Mouse (Mus musculus): ENCODE results near the gene Slc26a9. TPM values are rescaled to one million over a fixed set of nuclear protein-coding genes. Genes with fewer than 3 reads are reported as not detected.

Gene Slc26a9
- polyA plus RNA-seq, 1 experiment from 2014 or later = not detected

DNA sequence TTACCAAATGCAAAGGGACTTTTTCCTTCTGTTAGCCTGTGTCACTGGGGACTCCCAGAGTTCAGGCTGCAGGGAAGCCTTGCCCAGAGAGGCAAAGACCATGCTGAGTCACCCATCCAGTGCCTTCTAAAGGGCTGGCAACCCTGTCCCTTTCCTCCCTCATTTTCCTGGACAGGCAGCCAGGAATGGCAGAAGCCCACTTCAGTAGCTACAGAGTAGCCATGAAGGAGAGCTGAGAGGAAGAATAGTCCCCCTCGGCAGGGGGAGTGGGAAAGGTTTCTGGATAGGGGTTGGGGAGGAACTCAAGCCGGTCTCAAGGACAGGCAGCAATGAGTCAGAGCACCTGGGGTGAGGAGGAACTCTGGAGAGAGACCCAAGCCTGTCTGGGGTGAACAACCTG, 3.9 kb downstream of the Slc26a9 start:
- Histone ChIP-seq H3K27ac (ENCODE audit: low read depth, low read length) (no peak overlapping the region), H3K9me3 (ENCODE audit: control insufficient read depth, low read length) (no peaks in the 10 kb centered on the region), H3K4me2 (no peak overlapping the region), H3K27me3 (ENCODE audit: control insufficient read depth, insufficient read depth, low read length) (no peaks in the 10 kb centered on the region), H3K4me3 (ENCODE audit: low read depth, low read length) (no peak overlapping the region), H3K36me3 (ENCODE audit: control insufficient read depth, insufficient read depth, low read length) (no peaks in the 10 kb centered on the region), H3K4me1 (ENCODE audit: control insufficient read depth, insufficient read depth, low read length) (peaks cover 3% of the 10 kb centered on the region; the same call in 1 of the 2 replicates), H3K9ac (ENCODE audit: low read length) (no peak overlapping the region)
- 54% methylated on average over 2 of the region's 2 CpGs for WGBS
- no peak for DNase-seq (ENCODE audit: low spot score, missing footprints)
- ATAC-seq (ENCODE audit: low FRiP score) = no peak

DNA sequence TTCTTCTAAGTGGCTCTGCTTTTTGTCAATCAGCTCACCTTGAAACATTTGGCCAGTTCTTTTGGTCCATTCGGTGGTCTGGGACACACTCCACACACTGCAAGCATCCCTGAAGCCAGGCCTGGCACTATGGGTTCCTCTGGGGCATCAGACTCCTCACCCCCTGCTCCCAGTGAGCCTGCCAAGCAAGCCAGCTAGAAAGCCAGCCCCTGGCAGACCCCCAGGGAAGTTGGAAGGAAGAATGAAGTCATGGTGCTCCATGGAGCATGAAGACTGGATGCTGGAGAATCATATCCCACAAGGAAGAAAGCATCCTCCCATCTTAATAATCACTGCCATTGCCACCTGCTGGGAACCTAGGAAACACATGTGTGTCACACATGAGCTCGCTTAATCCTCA, 4.8 kb downstream of the Slc26a9 start:
- WGBS = 90% methylated on average over 2 of the region's 2 CpGs
- ATAC-seq (ENCODE audit: low FRiP score) (no peak), DNase-seq (ENCODE audit: low spot score, missing footprints) (no peak)
- H3K36me3 ChIP-seq (ENCODE audit: control insufficient read depth, insufficient read depth, low read length) = no peaks in the 10 kb centered on the region
- no peak overlapping the region for H3K9ac ChIP-seq (ENCODE audit: low read length)
- H3K27me3 ChIP-seq (ENCODE audit: control insufficient read depth, insufficient read depth, low read length) = no peaks in the 10 kb centered on the region
- no peak overlapping the region for H3K27ac ChIP-seq (ENCODE audit: low read depth, low read length)
- H3K9me3 ChIP-seq (ENCODE audit: control insufficient read depth, low read length) = no peaks in the 10 kb centered on the region
- H3K4me1 ChIP-seq (ENCODE audit: control insufficient read depth, insufficient read depth, low read length) = peaks cover 3% of the 10 kb centered on the region; the same call in 1 of the 2 replicates
- no peak overlapping the region for H3K4me2 ChIP-seq
- H3K4me3 ChIP-seq (ENCODE audit: low read depth, low read length) = no peak overlapping the region

DNA sequence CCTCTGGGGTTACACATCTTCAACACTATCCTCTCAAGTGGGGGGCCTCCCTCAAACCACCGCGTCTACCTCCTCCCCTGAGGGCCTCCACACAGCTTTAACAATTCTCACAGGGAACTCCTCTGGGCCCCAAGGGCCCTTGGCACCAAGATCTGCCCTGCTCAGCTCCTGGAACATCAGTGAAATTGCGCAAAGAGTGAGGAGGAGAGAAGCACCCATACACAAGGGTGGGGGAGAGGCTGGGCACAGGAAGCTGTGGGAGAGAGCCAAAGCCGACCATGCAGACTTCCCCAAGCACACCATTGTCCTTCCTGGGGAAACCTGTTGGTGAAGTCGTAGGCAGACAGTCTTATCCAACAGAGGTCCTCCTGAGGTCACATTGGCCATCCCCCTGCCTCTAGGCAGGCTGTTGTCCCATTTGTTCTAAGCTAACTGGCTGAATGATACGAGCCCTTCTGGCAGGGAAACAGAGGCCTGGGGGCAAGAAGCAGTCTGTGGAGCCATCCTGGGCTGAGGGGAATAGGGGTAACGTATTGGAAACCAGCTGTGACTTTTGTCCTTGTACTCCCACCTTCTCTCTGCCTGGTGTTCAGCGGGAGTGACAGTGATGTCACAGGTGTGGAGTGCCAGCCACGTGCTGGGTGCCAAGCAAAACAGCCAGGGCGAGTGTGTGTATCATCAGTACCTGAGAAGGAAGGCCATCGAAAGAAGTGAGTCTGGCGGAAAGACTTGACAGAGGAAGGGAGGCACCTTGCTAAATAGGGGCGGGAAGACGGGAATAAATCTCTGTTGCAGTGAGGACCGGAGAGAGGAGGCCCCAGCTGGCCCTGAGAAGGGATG, 6.1 kb downstream of the Slc26a9 start:
- no peak overlapping the region for H3K4me3 ChIP-seq (ENCODE audit: low read depth, low read length)
- H3K27me3 ChIP-seq (ENCODE audit: control insufficient read depth, insufficient read depth, low read length) = no peaks in the 10 kb centered on the region
- no peak overlapping the region for H3K9ac ChIP-seq (ENCODE audit: low read length)
- 78% methylated on average over 15 of the region's 15 CpGs for WGBS
- H3K4me2 ChIP-seq = no peak overlapping the region
- H3K27ac ChIP-seq (ENCODE audit: low read depth, low read length) = no peak overlapping the region
- peaks cover 3% of the 10 kb centered on the region; the same call in 1 of the 2 replicates for H3K4me1 ChIP-seq (ENCODE audit: control insufficient read depth, insufficient read depth, low read length)
- H3K9me3 ChIP-seq (ENCODE audit: control insufficient read depth, low read length) = no peaks in the 10 kb centered on the region
- ATAC-seq (ENCODE audit: low FRiP score) (no peak), DNase-seq (ENCODE audit: low spot score, missing footprints) (no peak)
- no peaks in the 10 kb centered on the region for H3K36me3 ChIP-seq (ENCODE audit: control insufficient read depth, insufficient read depth, low read length)

DNA sequence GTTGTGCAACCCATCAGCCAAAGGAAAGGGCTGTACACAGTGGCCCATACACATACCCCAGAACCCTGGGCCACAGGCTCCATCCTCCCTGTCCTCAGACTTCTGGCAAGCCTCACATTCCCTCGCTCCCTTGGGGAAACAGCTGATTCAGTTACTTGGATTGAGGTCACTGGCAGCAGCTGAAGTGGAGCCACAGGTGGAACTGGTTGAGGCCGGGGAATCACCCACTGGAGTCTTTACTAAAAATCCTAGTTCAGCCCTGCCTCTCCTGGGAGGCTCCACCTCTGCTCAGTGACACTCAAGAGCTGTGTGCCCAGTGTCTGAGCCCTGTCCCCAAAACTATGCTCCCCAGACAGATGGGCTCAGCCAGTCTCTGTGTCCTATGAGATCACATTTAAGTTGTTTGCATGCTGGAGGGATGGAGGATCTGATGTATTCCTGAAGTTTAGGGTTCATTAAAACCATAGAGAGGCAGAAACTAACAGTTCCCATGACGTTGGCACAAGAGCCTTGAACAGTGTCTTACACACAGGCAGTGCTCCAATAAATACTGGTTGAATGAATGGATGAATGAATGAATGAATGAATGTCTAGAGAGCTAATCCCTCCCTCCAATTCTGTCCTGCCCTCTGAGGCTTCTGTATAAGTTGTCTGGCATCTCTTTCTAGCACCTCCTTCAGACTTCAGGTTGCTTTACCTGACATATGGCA, 7.5 kb downstream of the Slc26a9 start:
- peaks cover 3% of the 10 kb centered on the region; the same call in 1 of the 2 replicates for H3K4me1 ChIP-seq (ENCODE audit: control insufficient read depth, insufficient read depth, low read length)
- H3K4me2 ChIP-seq = no peak overlapping the region
- H3K36me3 ChIP-seq (ENCODE audit: control insufficient read depth, insufficient read depth, low read length) = no peaks in the 10 kb centered on the region
- DNase-seq (ENCODE audit: low spot score, missing footprints) (no peak), ATAC-seq (ENCODE audit: low FRiP score) (no peak)
- no peaks in the 10 kb centered on the region for H3K9me3 ChIP-seq (ENCODE audit: control insufficient read depth, low read length)
- H3K4me3 ChIP-seq (ENCODE audit: low read depth, low read length) = no peak overlapping the region
- no peak overlapping the region for H3K9ac ChIP-seq (ENCODE audit: low read length)
- H3K27me3 ChIP-seq (ENCODE audit: control insufficient read depth, insufficient read depth, low read length) = no peaks in the 10 kb centered on the region
- 86% methylated on average over 3 of the region's 3 CpGs for WGBS
- no peak overlapping the region for H3K27ac ChIP-seq (ENCODE audit: low read depth, low read length)

GRCm38 (mm10) chr1:131751891-131752311, 8.1 kb downstream of the Slc26a9 start:
- Histone ChIP-seq H3K27me3 (ENCODE audit: control insufficient read depth, insufficient read depth, low read length) (no peaks in the 10 kb centered on the region), H3K36me3 (ENCODE audit: control insufficient read depth, insufficient read depth, low read length) (no peaks in the 10 kb centered on the region), H3K4me2 (no peak overlapping the region), H3K9ac (ENCODE audit: low read length) (no peak overlapping the region), H3K4me1 (ENCODE audit: control insufficient read depth, insufficient read depth, low read length) (peaks cover 3% of the 10 kb centered on the region; the same call in 1 of the 2 replicates), H3K4me3 (ENCODE audit: low read depth, low read length) (no peak overlapping the region), H3K27ac (ENCODE audit: low read depth, low read length) (no peak overlapping the region), H3K9me3 (ENCODE audit: control insufficient read depth, low read length) (no peaks in the 10 kb centered on the region)
- 83% methylated on average over 10 of the region's 10 CpGs for WGBS
- DNase-seq (ENCODE audit: low spot score, missing footprints) (no peak), ATAC-seq (ENCODE audit: low FRiP score) (no peak)

- Histone ChIP-seq H3K9ac (ENCODE audit: low read length) (no peak overlapping the region), H3K27ac (ENCODE audit: low read depth, low read length) (no peak overlapping the region), H3K36me3 (ENCODE audit: control insufficient read depth, insufficient read depth, low read length) (no peaks in the 10 kb centered on the region), H3K27me3 (ENCODE audit: control insufficient read depth, insufficient read depth, low read length) (no peaks in the 10 kb centered on the region), H3K4me2 (no peak overlapping the region), H3K4me3 (ENCODE audit: low read depth, low read length) (no peak overlapping the region), H3K9me3 (ENCODE audit: control insufficient read depth, low read length) (no peaks in the 10 kb centered on the region), H3K4me1 (ENCODE audit: control insufficient read depth, insufficient read depth, low read length) (0 out of 2 replicates have a peak, but pooled peaks cover 3% of the 10 kb centered on the region)
- no peak for ATAC-seq (ENCODE audit: low FRiP score)
- DNase-seq (ENCODE audit: low spot score, missing footprints) = no peak
- 80% methylated on average over 3 of the region's 3 CpGs for WGBS
Observed at GRCm38 (mm10) chr1:131754212-131754829, 10.5 kb downstream of the Slc26a9 start.

DNA sequence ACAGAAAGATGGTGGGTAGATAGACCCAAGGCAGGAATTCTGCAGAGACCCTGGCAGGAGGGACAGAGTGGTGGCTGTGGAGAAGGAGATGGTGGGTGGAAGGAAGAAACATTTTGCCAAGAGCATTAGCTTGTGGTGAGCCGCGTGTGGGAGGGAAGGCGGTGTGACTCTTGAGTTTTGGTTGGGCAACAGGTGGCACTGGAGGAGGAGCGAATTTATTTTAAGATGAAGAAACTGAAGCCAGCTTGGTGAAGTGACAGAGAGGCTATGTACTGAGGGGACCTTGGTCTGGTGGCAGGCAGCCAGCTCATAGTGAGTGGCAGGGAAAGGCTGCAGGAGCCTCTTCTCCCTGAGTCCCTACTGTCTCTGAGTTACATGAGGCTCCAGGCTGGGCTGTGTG, 11.1 kb downstream of the Slc26a9 start:
- no peak for ATAC-seq (ENCODE audit: low FRiP score)
- no peak overlapping the region for H3K4me2 ChIP-seq
- no peak overlapping the region for H3K9ac ChIP-seq (ENCODE audit: low read length)
- 0 out of 2 replicates have a peak, but pooled peaks cover 3% of the 10 kb centered on the region for H3K4me1 ChIP-seq (ENCODE audit: control insufficient read depth, insufficient read depth, low read length)
- DNase-seq (ENCODE audit: low spot score, missing footprints) = no peak
- H3K4me3 ChIP-seq (ENCODE audit: low read depth, low read length) = no peak overlapping the region
- WGBS = 93% methylated on average over 4 of the region's 4 CpGs
- no peaks in the 10 kb centered on the region for H3K9me3 ChIP-seq (ENCODE audit: control insufficient read depth, low read length)
- no peaks in the 10 kb centered on the region for H3K36me3 ChIP-seq (ENCODE audit: control insufficient read depth, insufficient read depth, low read length)
- no peak overlapping the region for H3K27ac ChIP-seq (ENCODE audit: low read depth, low read length)
- no peaks in the 10 kb centered on the region for H3K27me3 ChIP-seq (ENCODE audit: control insufficient read depth, insufficient read depth, low read length)

- DNase-seq (ENCODE audit: low spot score, missing footprints) = no peak
- H3K9me3 ChIP-seq (ENCODE audit: control insufficient read depth, low read length) = no peaks in the 10 kb centered on the region
- H3K27ac ChIP-seq (ENCODE audit: low read depth, low read length) = no peak overlapping the region
- H3K36me3 ChIP-seq (ENCODE audit: control insufficient read depth, insufficient read depth, low read length) = no peaks in the 10 kb centered on the region
- 0 out of 2 replicates have a peak, but pooled peaks cover 3% of the 10 kb centered on the region for H3K4me1 ChIP-seq (ENCODE audit: control insufficient read depth, insufficient read depth, low read length)
- H3K27me3 ChIP-seq (ENCODE audit: control insufficient read depth, insufficient read depth, low read length) = no peaks in the 10 kb centered on the region
- 95% methylated on average over 6 of the region's 6 CpGs for WGBS
- H3K4me3 ChIP-seq (ENCODE audit: low read depth, low read length) = no peak overlapping the region
- no peak overlapping the region for H3K4me2 ChIP-seq
- no peak overlapping the region for H3K9ac ChIP-seq (ENCODE audit: low read length)
- no peak for ATAC-seq (ENCODE audit: low FRiP score)
Observed at GRCm38 (mm10) chr1:131757211-131757610, 13.4 kb downstream of the Slc26a9 start.
